Mouse (Mus musculus) lung, postnatal 0 days (tissue): ENCODE measurements around the gene Chil1. TPM values are rescaled to one million over a fixed set of nuclear protein-coding genes. Genes with fewer than 3 reads are reported as not detected.

Experiments
- ATAC-seq: fragments of 200-750 bp; cut with Nextera tagmentation; 2 replicates; pipeline ENCODE4 v1.8.0; 2017; ENCODE audit warnings: moderate library complexity
- DNase-seq: peaks from one replicate; pipeline ENCODE4 v3.0.0-alpha.2; 2016; ENCODE audit warnings: low spot score
- H3K27ac ChIP-seq: fragments of 300-500 bp; sonication (generic); 2 replicates; pipeline ENCODE4 v1.5.1; 2014; ENCODE audit warnings: antibody characterized with exemption, mild to moderate bottlenecking, low read length, mixed read lengths
- H3K27me3 ChIP-seq: fragments of 300-500 bp; sonication (generic); replicated peaks from 2 replicates; pipeline ENCODE4 v1.6.1; 2014; ENCODE audit warnings: low read length, mixed read lengths; ENCODE audit not compliant: insufficient read depth
- H3K36me3 ChIP-seq: fragments of 300-500 bp; sonication (generic); 2 replicates; pipeline ENCODE4 v1.6.1; 2014; ENCODE audit warnings: low read length, mixed read lengths; ENCODE audit not compliant: insufficient read depth
- H3K4me1 ChIP-seq: fragments of 300-500 bp; sonication (generic); 2 replicates; pipeline ENCODE4 v1.6.1; 2014; ENCODE audit warnings: antibody characterized with exemption, low read depth, low read length, mixed read lengths; ENCODE audit not compliant: insufficient read depth
- H3K4me2 ChIP-seq: fragments of 300-500 bp; sonication (generic); replicated peaks from 2 replicates; pipeline ENCODE4 v1.6.1; 2014; ENCODE audit warnings: low read depth, mild to moderate bottlenecking, low read length, moderate library complexity, mixed read lengths
- H3K4me3 ChIP-seq: fragments of 300-500 bp; sonication (generic); 2 replicates; pipeline ENCODE4 v1.5.1; 2014; ENCODE audit warnings: low read depth, low read length
- H3K9ac ChIP-seq: fragments of 300-500 bp; sonication (generic); replicated peaks from 2 replicates; pipeline ENCODE4 v1.6.1; 2014; ENCODE audit warnings: low read depth, mild to moderate bottlenecking
- H3K9me3 ChIP-seq: fragments of 300-500 bp; sonication (generic); 2 replicates; pipeline ENCODE4 v1.6.1; 2016; ENCODE audit warnings: low read length, mixed read lengths
- CTCF ChIP-seq: IDR thresholded peaks from 2 replicates; pipeline ENCODE4 v1.5.1; 2016; ENCODE audit warnings: antibody characterized with exemption, mild to moderate bottlenecking
- EP300 ChIP-seq: IDR thresholded peaks from 2 replicates; pipeline ENCODE4 v1.6.1; 2016; ENCODE audit warnings: antibody characterized with exemption, mild to moderate bottlenecking, control low read depth
- WGBS: fragments of 180-500 bp; shearing (Covaris S2); extraction: QIAGEN DNeasy Blood & Tissue Kit; methylation state at CpG from one replicate; pipeline ENCODE4 v1.1.7; 2014; 5-methylcytosine and 5-hydroxymethylcytosine counted together
- polyA plus RNA-seq: library from polyadenylated mRNA; unstranded; fragments of >200 nt; fragmentation: Nextera tagmentation; extraction: Ambion mirVana; gene quantifications from 2 replicates; pipeline ENCODE4 v1.2.1, GENCODE M21; 2015

The Chil1 gene
- polyA plus RNA-seq, 1 experiment from 2014 or later = 550 TPM

DNA sequence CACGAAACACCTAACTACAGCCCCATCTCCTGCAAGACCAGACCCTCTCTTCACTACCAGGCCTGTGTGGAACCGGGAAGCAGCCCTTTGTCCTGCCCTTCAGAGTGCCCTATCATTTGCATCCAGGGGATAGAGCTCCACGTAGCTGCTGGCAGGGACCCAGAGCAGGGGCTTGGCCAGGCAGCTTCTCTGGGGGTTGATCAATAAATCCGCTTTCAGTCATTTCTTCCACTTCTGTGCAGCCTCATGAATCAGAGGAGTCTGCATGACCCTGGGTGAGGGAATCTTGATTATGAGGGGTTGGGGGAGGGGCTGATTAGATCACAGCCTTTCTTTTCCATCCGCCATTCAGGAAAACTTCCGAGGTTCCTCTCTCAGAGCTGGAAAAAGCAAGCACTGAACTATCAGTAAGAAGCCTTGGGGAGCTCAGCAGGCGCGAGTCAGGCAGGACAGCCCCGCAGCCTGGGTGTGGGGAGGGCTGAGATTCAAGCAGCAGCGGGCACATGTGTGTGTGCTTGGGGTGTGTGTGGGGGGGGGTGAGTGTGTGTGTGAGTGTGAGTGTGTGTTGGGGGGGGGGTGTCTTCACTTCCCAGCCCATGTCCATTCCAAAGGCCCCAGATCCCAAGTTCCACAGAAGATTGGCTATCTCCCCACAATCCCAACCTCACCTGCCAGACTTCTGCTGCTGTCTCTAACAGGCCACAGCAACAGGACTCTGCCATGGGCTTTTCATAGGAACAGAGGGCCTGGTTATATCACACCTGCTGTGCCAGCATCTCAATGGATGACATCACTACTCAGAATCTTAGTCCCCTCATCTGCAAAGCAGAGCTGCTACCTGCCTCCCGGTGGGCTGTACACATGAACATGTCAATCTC is 34.0 kb downstream of the Chil1 start:
- Histone ChIP-seq H3K4me3 (no peak overlapping the region), H3K9ac (no peak overlapping the region), H3K9me3 (no peaks in the 10 kb centered on the region), H3K27me3 (no peaks in the 10 kb centered on the region), H3K36me3 (no peaks in the 10 kb centered on the region), H3K4me1 (no peaks in the 10 kb centered on the region), H3K4me2 (no peak overlapping the region), H3K27ac (no peak overlapping the region)
- DNase-seq = no peak
- 48% methylated on average over 11 of the region's 11 CpGs for WGBS
- no peak for ATAC-seq
- TF ChIP-seq EP300 (no peak), CTCF (no peak)

DNA sequence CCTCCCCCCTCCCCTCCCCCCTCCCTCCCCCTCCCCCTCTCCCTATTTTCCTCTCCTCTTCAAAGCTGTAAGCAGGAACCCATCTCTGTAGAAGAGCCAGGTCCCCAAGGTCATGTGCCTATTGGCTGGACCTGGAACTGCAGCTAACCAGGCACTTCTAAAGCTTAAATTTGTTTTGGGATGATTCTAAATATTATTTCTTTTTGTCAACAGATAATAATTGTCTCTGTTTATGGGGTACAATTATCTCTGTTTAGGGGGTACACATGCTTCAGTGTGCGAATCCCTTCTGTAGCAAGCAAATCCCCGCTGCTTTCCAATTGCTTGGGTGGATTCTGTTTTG is 34.6 kb downstream of the Chil1 start:
- ATAC-seq (no peak), DNase-seq (no peak)
- Histone ChIP-seq H3K36me3 (no peaks in the 10 kb centered on the region), H3K4me2 (no peak overlapping the region), H3K4me3 (no peak overlapping the region), H3K27ac (no peak overlapping the region), H3K9ac (no peak overlapping the region), H3K9me3 (no peaks in the 10 kb centered on the region), H3K27me3 (no peaks in the 10 kb centered on the region), H3K4me1 (no peaks in the 10 kb centered on the region)
- 85% methylated on average over 2 of the region's 2 CpGs for WGBS
- TF ChIP-seq EP300 (no peak), CTCF (no peak; the same call in 1 of the 2 replicates)

DNA sequence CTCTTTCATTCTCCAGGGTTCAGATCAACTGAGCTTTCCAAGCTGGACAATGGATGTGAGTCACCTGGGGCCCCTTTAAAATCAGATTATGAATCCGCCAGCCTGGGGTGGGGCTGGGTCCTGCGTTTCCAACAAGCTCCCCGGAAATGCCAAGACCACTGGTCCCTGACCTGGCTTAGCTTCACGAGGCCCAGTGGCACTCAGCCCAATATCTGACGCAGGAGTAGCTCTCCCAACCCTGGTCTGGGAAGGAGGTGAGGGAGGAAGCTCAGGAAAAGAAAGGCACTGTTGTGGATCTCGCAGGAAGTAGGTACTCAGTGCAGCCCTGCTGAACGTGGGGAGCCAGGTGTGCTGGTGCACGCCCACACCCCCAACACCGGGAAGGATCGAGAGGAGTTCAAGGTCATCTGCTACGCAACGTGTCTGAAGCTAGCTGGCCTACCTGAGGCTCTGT is 35.1 kb downstream of the Chil1 start:
- no peak for TF ChIP-seq CTCF
- no peak for TF ChIP-seq EP300
- ATAC-seq = peak; percentile 43
- H3K4me3 ChIP-seq = no peak overlapping the region
- peak; percentile 49 for DNase-seq
- H3K36me3 ChIP-seq = no peaks in the 10 kb centered on the region
- H3K9ac ChIP-seq = no peak overlapping the region
- 42% methylated on average over 12 of the region's 12 CpGs for WGBS
- no peak overlapping the region for H3K27ac ChIP-seq
- H3K4me2 ChIP-seq = no peak overlapping the region
- H3K4me1 ChIP-seq = no peaks in the 10 kb centered on the region
- no peaks in the 10 kb centered on the region for H3K27me3 ChIP-seq
- no peaks in the 10 kb centered on the region for H3K9me3 ChIP-seq

GRCm38 (mm10) chr1:134217942-134218341 is 36.0 kb downstream of the Chil1 start:
- TF ChIP-seq CTCF (no peak), EP300 (no peak)
- H3K4me1 ChIP-seq = 0 out of 2 replicates have a peak, but pooled peaks cover 5% of the 10 kb centered on the region
- H3K9ac ChIP-seq = no peak overlapping the region
- H3K36me3 ChIP-seq = no peaks in the 10 kb centered on the region
- no peak overlapping the region for H3K4me2 ChIP-seq
- DNase-seq = no peak
- H3K27me3 ChIP-seq = no peaks in the 10 kb centered on the region
- 72% methylated on average over 3 of the region's 3 CpGs for WGBS
- no peak overlapping the region for H3K27ac ChIP-seq
- H3K4me3 ChIP-seq = no peak overlapping the region
- no peaks in the 10 kb centered on the region for H3K9me3 ChIP-seq
- no peak for ATAC-seq

- WGBS = 87% methylated on average over 5 of the region's 5 CpGs
- no peak overlapping the region for H3K4me3 ChIP-seq
- no peak overlapping the region for H3K27ac ChIP-seq
- no peaks in the 10 kb centered on the region for H3K36me3 ChIP-seq
- H3K4me2 ChIP-seq = no peak overlapping the region
- H3K9me3 ChIP-seq = no peaks in the 10 kb centered on the region
- no peak overlapping the region for H3K9ac ChIP-seq
- no peak for ATAC-seq
- no peaks in the 10 kb centered on the region for H3K27me3 ChIP-seq
- TF ChIP-seq CTCF = no peak
- no peak for TF ChIP-seq EP300
- DNase-seq = no peak
- H3K4me1 ChIP-seq = 0 out of 2 replicates have a peak, but pooled peaks cover 5% of the 10 kb centered on the region
Observed at GRCm38 (mm10) chr1:134219608-134220007, 37.6 kb downstream of the Chil1 start.

DNA sequence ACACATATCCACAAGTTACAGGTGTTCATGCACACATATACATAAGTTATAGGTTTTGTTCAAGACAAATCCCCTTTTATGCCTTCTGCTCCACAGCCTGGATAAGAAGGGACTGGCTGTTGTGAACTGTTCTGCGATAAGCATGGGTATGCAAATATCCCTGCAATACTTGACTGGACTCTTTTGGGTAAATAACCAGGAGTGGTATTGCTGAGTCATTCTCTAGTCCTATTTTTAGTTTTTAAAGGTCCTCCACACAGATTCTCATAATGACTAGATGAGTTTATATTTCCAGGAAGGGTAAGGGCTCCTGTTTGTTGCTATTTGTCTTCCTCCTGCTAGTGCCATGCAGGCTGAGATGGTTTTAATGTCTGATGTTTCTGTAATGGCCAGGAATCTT is 39.2 kb downstream of the Chil1 start:
- TF ChIP-seq CTCF = no peak
- TF ChIP-seq EP300 = peak; percentile 92
- H3K4me2 ChIP-seq = no peak overlapping the region
- 61% methylated on average over 1 of the region's 1 CpGs for WGBS
- ATAC-seq (peak; percentile 34; the same call in 1 of the 2 replicates), DNase-seq (peak; percentile 85)
- no peak overlapping the region for H3K4me3 ChIP-seq
- 0 out of 2 replicates have a peak, but pooled peaks cover 5% of the 10 kb centered on the region for H3K4me1 ChIP-seq
- no peaks in the 10 kb centered on the region for H3K9me3 ChIP-seq
- H3K27me3 ChIP-seq = no peaks in the 10 kb centered on the region
- no peak overlapping the region for H3K9ac ChIP-seq
- H3K36me3 ChIP-seq = no peaks in the 10 kb centered on the region
- H3K27ac ChIP-seq = 0 out of 2 replicates have a peak overlapping the region, but pooled peaks have one; percentile 38
